Mouse (Mus musculus) ES-E14 (cell line): ENCODE measurements around the gene Edem3. TPM values are rescaled to one million over a fixed set of nuclear protein-coding genes. Genes with fewer than 3 reads are reported as not detected.
A peak's percentile ranks its signal among the peaks of the same experiment; 100 is the strongest.

ENCODE experiments used
- DNase-seq: peaks from one replicate; pipeline ENCODE4 v3.0.0-alpha.2; 2013; ENCODE audit warnings: low read depth, low spot score
- H3K27ac ChIP-seq: 2 replicates; pipeline ENCODE4 v1.5.1; 2012; ENCODE audit warnings: low read depth, mild to moderate bottlenecking, low read length, moderate library complexity, mixed read lengths; ENCODE audit not compliant: poor library complexity, insufficient read depth, severe bottlenecking
- H3K36me3 ChIP-seq: 2 replicates; pipeline ENCODE4 v1.6.1; 2012; ENCODE audit warnings: mild to moderate bottlenecking, low read length, moderate library complexity, mixed read lengths; ENCODE audit not compliant: control insufficient read depth, poor library complexity, insufficient read depth, severe bottlenecking
- H3K4me1 ChIP-seq, 2 experiments: fragments of 150-350 bp in 1 of 2; sonication (generic) in 1 of 2; 2 replicates each; pipeline ENCODE4 v1.6.1; 2012; ENCODE audit warnings: low read length in 2 of 2, mild to moderate bottlenecking in 1 of 2, mixed read lengths in 1 of 2; ENCODE audit not compliant: control insufficient read depth in 2 of 2, insufficient read depth in 2 of 2, poor library complexity in 1 of 2
- H3K4me3 ChIP-seq, 2 experiments: fragments of 150-350 bp in 1 of 2; sonication (generic) in 1 of 2; 2 replicates each; pipeline ENCODE4 v1.5.1; 2012; ENCODE audit warnings: low read length in 2 of 2, low read depth in 1 of 2, mild to moderate bottlenecking in 1 of 2, mixed read lengths in 1 of 2; ENCODE audit not compliant: insufficient read depth in 1 of 2, poor library complexity in 1 of 2, severe bottlenecking in 1 of 2
- H3K9ac ChIP-seq: 2 replicates; pipeline ENCODE4 v1.6.1; 2012; ENCODE audit warnings: low read depth, mild to moderate bottlenecking, low read length, mixed read lengths; ENCODE audit not compliant: poor library complexity, insufficient read depth, severe bottlenecking
- H3K9me3 ChIP-seq: fragments of 150-350 bp; sonication (generic); 2 replicates; pipeline ENCODE4 v1.6.1; 2012; ENCODE audit warnings: low read depth, mild to moderate bottlenecking, low read length; ENCODE audit not compliant: control insufficient read depth, insufficient read depth
- CHD2 ChIP-seq: IDR thresholded peaks from 2 replicates; pipeline ENCODE4 v1.6.1; 2014; ENCODE audit warnings: mild to moderate bottlenecking, low read depth, low read length, inconsistent platforms
- HCFC1 ChIP-seq: IDR thresholded peaks from 2 replicates; pipeline ENCODE4 v1.6.1; 2012; ENCODE audit warnings: low read length, inconsistent platforms, borderline replicate concordance; ENCODE audit not compliant: insufficient read depth
- MAFK ChIP-seq: IDR thresholded peaks from 2 replicates; pipeline ENCODE4 v1.6.1; 2014; ENCODE audit warnings: mild to moderate bottlenecking, low read depth, low read length, inconsistent platforms; ENCODE audit not compliant: insufficient read depth
- ZC3H11A ChIP-seq: IDR thresholded peaks from 2 replicates; pipeline ENCODE4 v1.6.1; 2012; ENCODE audit warnings: low read depth, mild to moderate bottlenecking, inconsistent platforms, low read length, borderline replicate concordance
- ZNF384 ChIP-seq: IDR thresholded peaks from 2 replicates; pipeline ENCODE4 v1.6.1; 2012; ENCODE audit warnings: low read depth, low read length, inconsistent platforms
- in situ Hi-C, 2 experiments: fragments of 600-800 bp; cut with MboI; formaldehyde crosslinking; loops; one replicate each; pipeline ENCODE4 v1.15.1; 2025; ENCODE audit warnings: low sequenced_read_pairs in 2 of 2, inconsistent platforms in 1 of 2; ENCODE audit not compliant: unreplicated experiment in 2 of 2
- total RNA-seq: library from RNA; depleted of rRNA; stranded (reverse); fragments of 300-350 nt; gene quantifications from 2 replicates; pipeline ENCODE4 v1.2.3, GENCODE M21; 2012

Edem3 gene
- total RNA-seq, 1 experiment = 43.4 TPM

GRCm38 (mm10) chr1:151758301-151758700 is 3.1 kb downstream of the Edem3 start:
- DNase-seq = no peak
- H3K4me1 ChIP-seq = 0 out of 4 replicates have a peak, but pooled peaks cover 0 to 3% of the 10 kb centered on the region in 2 experiments
- no peak overlapping the region for H3K27ac ChIP-seq
- TF ChIP-seq MAFK = no peak
- no peak for TF ChIP-seq ZNF384
- no peak for TF ChIP-seq HCFC1
- no peak for TF ChIP-seq CHD2
- TF ChIP-seq ZC3H11A = no peak
- H3K9ac ChIP-seq = no peak overlapping the region
- H3K9me3 ChIP-seq = no peaks in the 10 kb centered on the region
- in situ Hi-C loops = no loop called here
- no peak overlapping the region for H3K4me3 ChIP-seq
- no peaks in the 10 kb centered on the region for H3K36me3 ChIP-seq

DNA sequence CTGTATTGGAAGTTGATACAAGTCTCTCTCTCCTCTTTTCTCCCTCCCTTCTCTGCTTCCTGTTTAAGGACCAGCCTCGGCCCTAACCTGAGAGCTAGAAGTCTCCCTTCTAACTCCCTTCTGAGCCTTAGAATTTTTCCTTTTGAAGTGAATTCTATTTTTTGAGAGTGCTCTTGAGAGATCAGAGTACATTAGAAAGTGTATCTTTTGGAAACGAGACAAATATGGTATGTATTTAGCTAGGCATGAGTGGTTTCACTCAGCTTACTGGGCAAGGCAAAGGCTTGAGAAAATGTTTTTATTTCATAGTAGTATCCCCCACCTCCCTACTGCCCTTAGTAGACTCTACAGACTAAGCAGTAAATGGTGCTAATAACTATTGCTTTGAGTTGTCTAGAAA is 3.8 kb downstream of the Edem3 start:
- H3K36me3 ChIP-seq = no peaks in the 10 kb centered on the region
- no peak for TF ChIP-seq MAFK
- no peak for TF ChIP-seq CHD2
- TF ChIP-seq ZNF384 = no peak
- no peak for TF ChIP-seq HCFC1
- TF ChIP-seq ZC3H11A = no peak
- H3K9me3 ChIP-seq = no peaks in the 10 kb centered on the region
- H3K27ac ChIP-seq = no peak overlapping the region
- no peak overlapping the region for H3K9ac ChIP-seq
- no peak for DNase-seq
- in situ Hi-C loops = no loop called here
- H3K4me3 ChIP-seq = no peak overlapping the region
- H3K4me1 ChIP-seq = 0 out of 4 replicates have a peak, but pooled peaks cover 0 to 3% of the 10 kb centered on the region in 2 experiments

- no peaks in the 10 kb centered on the region for H3K36me3 ChIP-seq
- no peak overlapping the region for H3K4me3 ChIP-seq
- no peaks in the 10 kb centered on the region for H3K9me3 ChIP-seq
- no peaks in the 10 kb centered on the region for H3K4me1 ChIP-seq
- H3K27ac ChIP-seq = no peak overlapping the region
- H3K9ac ChIP-seq = no peak overlapping the region
- no peak for DNase-seq
- in situ Hi-C loops = no loop called here
- TF ChIP-seq ZNF384 (no peak), CHD2 (no peak), ZC3H11A (no peak), MAFK (no peak), HCFC1 (no peak)
Measured at GRCm38 (mm10) chr1:151764236-151764635, 9.1 kb downstream of the Edem3 start.

DNA sequence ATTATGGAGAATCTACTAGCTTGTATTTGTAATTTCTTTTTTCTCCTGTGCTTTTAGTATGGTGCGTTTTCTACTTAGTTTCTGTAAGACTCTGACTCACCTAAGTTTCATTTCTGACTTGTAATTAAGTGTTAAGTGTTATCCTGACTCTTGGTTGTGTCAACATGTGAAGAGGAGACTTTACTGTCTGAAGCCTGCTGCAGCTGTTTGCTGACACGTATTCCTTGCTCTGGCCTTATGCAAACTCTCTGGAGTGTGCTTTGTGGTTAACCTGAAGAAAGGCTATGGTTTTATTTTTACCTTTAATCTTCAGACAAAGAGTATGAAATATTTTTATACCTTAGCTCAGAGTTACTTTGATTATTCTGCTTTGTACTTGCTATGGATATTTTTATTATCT is 11.0 kb downstream of the Edem3 start:
- Histone ChIP-seq H3K9me3 (no peaks in the 10 kb centered on the region), H3K9ac (no peak overlapping the region), H3K4me1 (no peaks in the 10 kb centered on the region), H3K27ac (no peak overlapping the region), H3K36me3 (no peaks in the 10 kb centered on the region), H3K4me3 (no peak overlapping the region)
- in situ Hi-C loops = no loop called here
- DNase-seq = no peak
- no peak for TF ChIP-seq ZC3H11A

- Histone ChIP-seq H3K4me1 (no peaks in the 10 kb centered on the region), H3K4me3 (no peak overlapping the region), H3K36me3 (no peaks in the 10 kb centered on the region), H3K9me3 (no peaks in the 10 kb centered on the region), H3K27ac (no peak overlapping the region), H3K9ac (no peak overlapping the region)
- TF ChIP-seq ZC3H11A = peak; percentile 17; the same call in 1 of the 2 replicates
- no peak for TF ChIP-seq CHD2
- in situ Hi-C loops = no loop called here
- DNase-seq = no peak
Measured at GRCm38 (mm10) chr1:151766976-151767654, 11.9 kb downstream of the Edem3 start.
